8 mouse cellular contexts compared by ENCODE assay signal in genomic region chr5:135488222-135488880, GRCm38 (mm10). TPM values are rescaled to one million over a fixed set of nuclear protein-coding genes. Genes with fewer than 3 reads are reported as not detected.
DNase-seq lines count a peak whose midpoint lies in the region; ATAC-seq and TF ChIP-seq lines count a peak whose summit lies in the region.

No protein-coding gene starts in this region.

- H3K36me3 ChIP-seq in forebrain, embryonic 11.5 days (ENCODE audit: control insufficient read depth, insufficient read depth, low read length): no peaks in the 10 kb centered on the region; the same call in 1 of the 2 replicates
- H3K36me3 ChIP-seq in liver, embryonic 14.5 days (replicated peaks; ENCODE audit: control insufficient read depth, insufficient read depth, low read depth): no peaks in the 10 kb centered on the region

- peak overlapping the region; percentile 74 for H3K4me2 ChIP-seq in forebrain, embryonic 11.5 days (ENCODE audit: low read depth, low read length, severe bottlenecking)
- peak overlapping the region; percentile 59 for H3K4me2 ChIP-seq in liver, embryonic 14.5 days (ENCODE audit: low read depth)

- no peak for TF ChIP-seq EP300 in liver, embryonic 14.5 days (IDR thresholded peaks at IDR 0.05; ENCODE audit: low read depth)

- H3K9ac ChIP-seq in forebrain, embryonic 11.5 days (ENCODE audit: low read length): peak overlapping the region; percentile 88
- no peak overlapping the region; the same call in 1 of the 2 replicates for H3K9ac ChIP-seq in liver, embryonic 14.5 days (replicated peaks)

- no peak for TF ChIP-seq CTCF in liver, embryonic 14.5 days (IDR thresholded peaks at IDR 0.05; ENCODE audit: low read depth)

- peak overlapping the region; percentile 78 for H3K4me3 ChIP-seq in forebrain, embryonic 11.5 days (ENCODE audit: low read depth, low read length)
- peak overlapping the region; percentile 50 to 56 for H3K4me3 ChIP-seq in liver, embryonic 14.5 days (ENCODE audit: insufficient read depth in 1 of 2, low read depth in 2 of 2, low read length in 2 of 2)

- 0% methylated on average over 19 of the region's 19 CpGs for WGBS in forebrain, embryonic 11.5 days
- 5% methylated on average over 19 of the region's 19 CpGs for WGBS in liver, embryonic 14.5 days (ENCODE audit: insufficient replicate concordance)

- ATAC-seq in cerebellum, adult (ENCODE audit: insufficient number of reproducible peaks, low FRiP score, low TSS enrichment): 0 out of 2 replicates have a peak, but pooled peaks have one; percentile 49
- ATAC-seq in forebrain, embryonic 11.5 days (replicated peaks; ENCODE audit: low FRiP score): peak; percentile 50
- ATAC-seq in liver, embryonic 14.5 days (ENCODE audit: insufficient read depth): no peak

- H3K9me3 ChIP-seq in forebrain, embryonic 11.5 days (ENCODE audit: control insufficient read depth, low read length): no peaks in the 10 kb centered on the region
- no peaks in the 10 kb centered on the region for H3K9me3 ChIP-seq in liver, embryonic 14.5 days (ENCODE audit: control insufficient read depth, low read length)

- intact Hi-C loops in left cerebral cortex, postnatal 4 days (cut with DNase I): no loop called here
- intact Hi-C loops in gastrocnemius, postnatal 14 days (cut with DNase I; ENCODE audit: low total_unique reads): loop anchor here (5.0 kb wide), 1 partner anchor 91 kb away; no protein-coding TSS in a partner anchor

- no peaks in the 10 kb centered on the region for H3K27me3 ChIP-seq in forebrain, embryonic 11.5 days (ENCODE audit: control insufficient read depth, insufficient read depth, low read length)
- peaks cover 18% of the 10 kb centered on the region for H3K27me3 ChIP-seq in liver, embryonic 14.5 days (ENCODE audit: control insufficient read depth, insufficient read depth, low read length)

- peaks cover 11% of the 10 kb centered on the region; the same call in 1 of the 2 replicates for H3K4me1 ChIP-seq in forebrain, embryonic 11.5 days (replicated peaks; ENCODE audit: control insufficient read depth, insufficient read depth, low read length)
- no peaks in the 10 kb centered on the region for H3K4me1 ChIP-seq in liver, embryonic 14.5 days (replicated peaks; ENCODE audit: control insufficient read depth in 2 of 2, insufficient read depth in 2 of 2, low read length in 1 of 2)

- no peak for DNase-seq in cerebellum, postnatal 36 days
- DNase-seq in left cerebral cortex, postnatal 4 days: peak; percentile 31
- no peak for DNase-seq in left cerebral cortex, adult 8-10 months (ENCODE audit: low spot score in 2 of 2)
- no peak for DNase-seq in forebrain, embryonic 11.5 days (ENCODE audit: low spot score)
- DNase-seq in liver, embryonic 14.5 days (ENCODE audit: low read depth in 3 of 3, low spot score in 3 of 3): no peak
- no peak for DNase-seq in adrenal gland, adult 2 months
- no peak for DNase-seq in gastrocnemius, postnatal 14 days

- H3K27ac ChIP-seq in forebrain, embryonic 11.5 days (ENCODE audit: low read depth, low read length): peak overlapping the region; percentile 94
- no peak overlapping the region for H3K27ac ChIP-seq in liver, embryonic 14.5 days

RNA-seq across cellular contexts. Expression of gene Hip1, which starts 56.6 kb away (rescaled TPM):
- total RNA-seq in left cerebral cortex, postnatal 4 days (2021): 100 to 1,000 TPM in 1 of 2 experiments, 10 to 100 TPM in 1; 99.7 to 102 TPM
- 10 to 100 TPM; 41.3 to 47.8 (median 45.0) TPM for total RNA-seq in left cerebral cortex, adult 8-10 months (2022)
- polyA plus RNA-seq in forebrain, embryonic 11.5 days (2014; fragmentation: Nextera tagmentation; extraction: Ambion mirVana): 70.3 and 76.5 TPM in 2 replicates
- 1.5 and 2.2 TPM in 2 replicates for polyA plus RNA-seq in liver, embryonic 14.5 days (2012; rRNA removed)
- polyA plus RNA-seq in liver, embryonic 14.5 days (2014; fragmentation: Nextera tagmentation; extraction: Ambion mirVana): 2.8 and 2.9 TPM in 2 replicates
- total RNA-seq in adrenal gland, adult 2 months (2021): 10 to 100 TPM; 17.2 to 26.7 TPM
- polyA plus RNA-seq in adrenal gland, adult 2 months (2012; rRNA removed): 19.4 and 20.5 TPM in 2 replicates
- 10 to 100 TPM; 54.1 to 58.9 TPM for total RNA-seq in gastrocnemius, postnatal 14 days (2021)
